Mouse (Mus musculus) urinary bladder, postnatal 14 days (tissue): ENCODE results near the gene Izumo4.

Experiments
- DNase-seq: peaks from one replicate; pipeline ENCODE4 v3.0.0; 2021; ENCODE audit warnings: low spot score

Izumo4 gene

DNA sequence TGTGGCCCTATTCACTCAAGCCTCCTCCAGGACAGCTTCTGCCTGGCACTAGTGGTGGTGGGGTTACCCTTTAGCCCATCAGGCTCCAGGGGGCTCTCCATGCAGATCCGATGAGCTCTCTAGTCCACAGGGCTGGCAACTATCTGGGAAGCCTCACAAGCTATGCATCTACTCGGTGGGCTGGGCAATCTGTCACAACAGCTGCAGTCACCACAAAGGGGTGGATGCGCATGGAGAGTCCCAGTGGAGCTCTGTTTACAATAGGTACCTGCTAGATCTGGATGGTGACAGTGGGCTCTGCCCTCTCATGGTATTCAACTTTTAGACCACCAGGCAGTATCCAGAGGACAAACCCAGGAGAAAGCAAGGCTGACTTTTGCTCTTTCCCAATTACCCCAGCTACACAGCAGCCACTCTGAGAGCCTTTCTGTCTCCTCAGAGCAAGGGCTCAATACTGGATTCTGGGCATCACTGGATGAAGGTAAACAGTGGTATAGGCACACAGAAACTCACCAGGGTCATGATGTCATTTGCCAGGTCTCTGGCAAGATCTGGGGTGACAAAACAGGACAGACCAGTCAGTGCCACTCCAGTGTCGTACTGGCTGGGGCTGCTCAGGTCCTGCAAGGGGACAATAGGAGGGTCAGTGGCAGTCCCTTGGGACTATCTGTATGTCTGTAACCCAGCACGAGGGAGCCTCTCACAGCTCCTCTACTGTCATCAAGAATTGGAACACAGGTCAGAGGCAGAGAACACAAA lies 25.6 kb downstream of the Izumo4 start:
- no peak for DNase-seq

DNA sequence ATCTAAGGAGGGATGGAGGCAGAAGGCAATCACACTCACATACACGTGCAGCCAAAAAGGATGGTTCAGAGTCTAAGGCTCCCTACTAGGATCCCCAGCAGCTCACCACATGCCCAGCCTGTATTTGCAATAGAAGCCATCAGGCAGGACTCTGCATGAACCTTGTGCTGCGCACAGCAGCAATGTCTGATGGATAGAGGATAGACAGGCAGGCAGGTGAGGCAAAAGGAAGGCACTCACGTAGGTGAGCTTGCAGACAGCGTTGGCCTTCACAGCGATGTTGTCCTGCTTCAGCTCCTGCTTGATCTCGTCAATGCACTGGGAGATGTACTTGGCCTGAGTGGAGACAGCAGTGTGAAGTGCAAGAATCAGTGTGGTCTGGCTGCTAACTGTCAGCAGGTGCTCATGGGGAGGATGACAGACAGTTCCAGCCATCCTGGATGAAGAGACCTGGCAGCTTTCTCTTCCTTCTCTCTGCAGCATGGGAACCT lies 30.7 kb downstream of the Izumo4 start:
- no peak for DNase-seq

DNA sequence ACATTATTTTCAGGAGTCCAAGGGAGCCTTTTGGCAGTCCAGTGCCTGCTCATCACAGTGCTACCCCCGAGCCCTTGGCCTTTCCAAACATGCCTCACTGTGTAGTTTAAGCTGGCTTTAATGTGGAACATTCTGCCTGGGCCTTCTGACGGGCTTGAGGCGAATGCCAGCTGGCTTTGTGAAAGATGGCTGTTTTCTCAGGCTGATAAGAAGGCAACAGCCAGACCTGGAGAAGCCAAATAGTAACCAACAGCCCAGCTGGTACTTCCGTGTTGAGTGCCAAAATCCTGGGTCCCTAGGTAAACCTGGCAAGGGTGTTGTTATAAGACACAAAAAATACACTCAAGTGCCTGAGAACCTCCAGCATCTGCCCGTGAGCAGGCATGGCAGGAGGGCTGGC lies 34.7 kb downstream of the Izumo4 start:
- no peak for DNase-seq

DNA sequence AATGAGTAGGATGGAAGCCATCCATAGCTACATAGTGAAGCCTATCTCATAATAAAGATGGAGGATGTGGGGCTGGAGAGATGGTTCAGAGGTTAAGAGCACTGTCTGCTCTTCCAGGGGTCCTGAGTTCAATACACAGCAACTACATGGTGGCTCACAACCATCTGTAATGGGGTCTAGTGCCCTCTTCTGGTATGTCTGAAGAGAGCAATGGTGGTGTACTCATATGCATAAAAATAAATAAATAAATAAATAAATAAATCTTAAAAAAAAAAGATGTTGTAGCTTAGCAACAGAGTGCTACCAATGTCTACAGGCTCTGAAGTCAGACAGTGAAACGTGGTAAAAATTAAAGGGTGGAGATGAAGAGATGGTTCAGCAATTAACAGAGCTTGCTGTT lies 36.7 kb downstream of the Izumo4 start:
- DNase-seq: no peak

DNA sequence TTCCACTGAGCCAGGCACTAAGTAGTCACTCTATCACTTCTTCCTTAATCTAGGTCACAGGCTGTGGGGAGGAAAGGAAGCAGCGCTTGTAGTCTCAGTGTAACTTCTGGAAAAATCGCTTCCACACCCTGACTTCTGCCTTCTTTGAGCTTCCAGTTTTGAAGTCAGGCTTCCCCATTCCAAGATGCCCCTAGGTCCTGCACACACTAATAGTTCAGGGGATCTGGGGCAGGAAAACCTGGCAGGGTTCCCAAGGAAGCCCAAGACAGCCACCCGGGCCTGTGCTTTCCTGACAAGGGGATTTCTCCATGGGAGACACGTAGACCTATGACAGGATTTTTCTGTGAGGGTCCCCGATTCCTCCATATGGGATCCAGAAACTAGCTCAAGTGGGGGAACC lies 39.2 kb downstream of the Izumo4 start:
- DNase-seq: no peak

DNA sequence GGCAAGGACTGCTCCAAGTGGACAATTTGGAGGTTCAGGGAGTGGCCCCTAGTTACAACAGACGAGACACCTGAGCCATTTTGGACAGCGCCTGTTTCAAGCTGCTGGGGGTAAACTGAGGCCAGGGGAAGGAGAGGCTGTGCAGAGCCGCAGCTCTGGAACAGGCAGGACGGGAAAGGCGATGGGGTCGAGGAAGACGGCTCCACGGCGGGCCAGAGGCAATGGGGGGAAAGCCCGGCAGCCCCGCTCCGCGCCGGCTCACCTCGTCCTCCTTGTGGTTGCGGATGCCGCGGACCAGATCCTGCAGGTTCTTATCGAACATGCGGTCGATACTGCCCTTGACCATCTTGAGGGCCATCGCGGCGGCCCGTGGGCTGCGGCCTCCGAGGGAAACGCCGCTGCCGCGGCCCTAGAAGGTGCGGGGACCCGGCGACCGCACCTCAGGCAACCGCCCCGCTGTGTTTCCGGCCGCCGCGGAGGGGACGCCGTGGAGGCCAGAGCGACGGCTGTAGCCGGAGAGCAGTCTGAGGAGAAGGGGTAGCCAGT lies 39.7 kb downstream of the Izumo4 start:
- no peak for DNase-seq

DNA sequence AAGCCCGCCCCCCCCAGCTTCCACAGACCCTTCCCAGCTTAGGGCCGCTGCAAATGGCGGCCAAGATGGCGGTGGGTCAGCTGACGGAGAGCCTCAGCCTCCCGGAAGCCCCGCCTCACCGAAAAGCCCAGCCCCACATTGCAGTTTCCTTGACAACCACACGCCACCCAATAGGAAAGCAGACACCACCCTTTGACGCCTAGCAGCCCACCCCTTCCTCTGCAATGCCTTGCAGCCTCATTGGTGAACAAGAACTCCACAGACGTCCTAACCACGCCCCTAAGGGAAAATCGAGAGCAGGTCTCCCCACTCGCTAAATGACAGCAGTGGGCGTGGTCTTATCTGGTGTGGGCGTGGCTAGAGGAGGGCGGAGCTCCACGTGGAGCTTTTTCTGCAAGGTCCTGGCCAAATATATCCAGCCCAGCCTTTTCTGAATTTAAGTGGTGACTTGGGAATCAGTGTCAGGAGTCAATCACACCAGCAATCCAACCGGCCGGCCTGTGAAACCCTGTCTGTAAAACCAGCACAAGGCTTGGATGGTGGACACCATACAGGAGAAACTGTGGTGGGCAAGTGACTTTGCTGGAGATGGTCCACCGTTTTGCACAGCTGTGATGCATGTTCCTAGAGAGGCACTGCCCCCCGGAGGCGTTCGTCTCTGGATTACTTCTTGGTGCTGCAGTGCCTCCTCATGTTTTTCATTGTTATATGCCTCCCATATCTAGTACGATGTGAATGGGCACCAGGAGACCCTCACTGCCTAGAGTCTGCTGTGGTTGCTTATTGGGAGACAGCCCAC lies 40.4 kb downstream of the Izumo4 start, which contains the start of gene Ap3d1:
Ap3d1 (minus strand) TSS at position 85 of the 799 bp plus-strand sequence.
- peak; percentile 98 for DNase-seq

DNA sequence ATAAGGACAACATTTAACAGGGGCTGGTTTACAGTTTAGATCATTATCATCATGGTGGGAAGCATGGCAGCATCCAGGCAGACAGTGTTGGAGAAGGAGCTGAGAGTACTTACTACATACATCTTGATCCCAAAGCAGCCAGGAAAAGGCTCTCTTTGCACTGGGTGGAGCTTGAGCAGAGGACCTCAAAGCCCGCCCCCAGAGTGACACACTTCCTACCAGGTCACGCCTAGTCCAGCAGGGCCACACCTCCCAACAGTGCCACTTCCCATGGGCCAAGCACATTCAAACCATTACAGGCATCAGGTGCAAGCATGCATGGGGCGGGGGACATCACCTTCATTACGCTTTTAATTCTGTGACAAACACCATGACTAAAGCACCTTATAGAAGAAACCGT lies 42.3 kb downstream of the Izumo4 start:
- peak; percentile 63 for DNase-seq

DNA sequence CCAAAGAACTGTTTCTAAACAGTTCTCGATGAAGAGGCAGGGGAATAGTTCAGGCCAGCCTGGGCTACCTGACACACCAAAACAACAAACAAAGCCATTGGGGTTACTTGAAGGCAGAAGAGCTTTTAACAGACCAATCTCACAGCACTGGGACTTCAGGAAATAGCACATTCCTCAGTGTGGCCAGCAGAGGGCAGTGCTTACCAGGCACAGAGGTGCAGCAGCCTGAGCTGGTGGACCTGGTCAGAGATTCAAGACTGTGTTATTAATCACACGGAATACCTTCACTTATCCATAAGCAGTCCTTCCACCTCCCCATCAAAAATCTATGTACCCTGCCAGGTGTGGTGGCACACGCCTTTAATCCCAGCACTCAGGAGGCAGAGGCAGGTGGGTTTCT lies 45.4 kb downstream of the Izumo4 start:
- peak; percentile 79 for DNase-seq

DNA sequence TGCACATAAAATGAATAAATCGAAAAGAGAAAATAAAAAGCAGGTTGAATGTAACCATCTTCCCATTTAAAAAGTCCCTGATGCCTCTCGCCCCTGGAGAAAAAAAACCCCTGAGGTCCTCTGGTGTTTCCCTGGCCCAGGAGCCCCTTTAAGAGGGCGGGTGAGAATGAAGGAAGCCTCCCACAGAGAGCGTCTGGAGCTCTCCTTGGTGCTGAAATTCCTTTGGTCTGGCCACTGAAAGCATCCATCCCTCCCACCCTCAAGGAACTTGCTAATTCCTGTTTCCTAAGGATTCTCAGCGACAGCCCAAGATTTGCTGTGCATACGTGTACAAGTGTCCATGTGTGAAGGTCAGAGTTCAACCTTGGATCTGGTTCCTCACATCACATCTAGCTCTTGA lies 46.6 kb downstream of the Izumo4 start:
- peak; percentile 70 for DNase-seq

DNA sequence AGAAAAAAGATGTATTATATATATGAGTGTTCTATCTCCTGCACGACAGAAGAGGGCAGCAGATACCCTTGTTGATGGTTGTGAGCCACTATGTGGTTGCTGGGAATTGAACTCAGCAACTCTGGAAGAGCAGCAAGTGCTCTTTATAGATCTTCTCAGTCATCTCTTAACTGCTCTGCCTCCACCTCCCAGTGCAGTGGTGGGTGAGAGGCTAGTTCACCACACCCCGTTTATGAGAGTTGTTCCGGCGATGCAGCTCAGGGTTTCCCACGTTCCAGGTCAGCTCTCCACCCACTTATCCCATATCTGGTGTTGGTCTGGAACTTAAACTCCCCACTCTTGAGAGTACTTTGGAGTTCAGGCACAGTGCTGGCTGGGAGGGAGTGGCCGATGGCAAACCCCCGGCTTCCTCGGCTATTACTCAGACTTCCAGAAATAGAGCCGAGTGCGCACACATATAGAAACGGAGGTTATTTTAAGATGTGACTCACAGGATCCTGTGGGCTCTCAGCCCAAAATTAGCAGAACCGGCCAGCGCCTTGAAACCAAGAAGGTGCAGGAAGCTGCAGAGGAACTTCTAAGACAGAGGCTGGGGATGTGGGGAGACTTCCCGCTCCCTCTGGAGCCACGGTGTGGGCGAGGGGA lies 49.3 kb downstream of the Izumo4 start:
- peak; percentile 73 for DNase-seq

DNA sequence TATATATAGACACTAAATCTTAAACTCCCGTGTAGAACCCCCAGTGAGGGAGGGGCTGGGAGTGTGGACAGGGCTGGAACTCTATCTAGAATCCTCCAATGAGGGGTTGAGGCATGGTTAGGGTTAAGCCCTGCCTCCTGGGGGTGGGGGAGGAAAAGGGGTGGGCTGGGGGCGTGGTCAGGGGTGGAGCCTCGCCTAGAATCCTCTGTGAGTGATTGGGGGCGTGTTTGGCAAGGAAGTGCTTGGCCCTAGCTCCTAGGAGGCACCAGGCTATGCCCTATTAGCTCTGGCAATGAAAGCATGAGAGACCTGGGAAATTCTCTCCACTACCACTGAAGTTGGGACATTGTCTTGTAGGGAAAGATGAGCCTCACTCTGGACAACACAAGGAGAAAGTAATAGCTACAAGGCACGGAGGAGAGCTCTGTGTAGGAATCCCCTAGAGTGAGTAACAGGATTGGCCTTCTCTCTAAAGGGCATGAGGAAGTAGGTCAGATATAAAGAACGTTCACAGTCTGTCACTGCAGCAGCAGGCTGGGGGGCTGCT lies 50.2 kb downstream of the Izumo4 start:
- DNase-seq: peak; percentile 83

DNA sequence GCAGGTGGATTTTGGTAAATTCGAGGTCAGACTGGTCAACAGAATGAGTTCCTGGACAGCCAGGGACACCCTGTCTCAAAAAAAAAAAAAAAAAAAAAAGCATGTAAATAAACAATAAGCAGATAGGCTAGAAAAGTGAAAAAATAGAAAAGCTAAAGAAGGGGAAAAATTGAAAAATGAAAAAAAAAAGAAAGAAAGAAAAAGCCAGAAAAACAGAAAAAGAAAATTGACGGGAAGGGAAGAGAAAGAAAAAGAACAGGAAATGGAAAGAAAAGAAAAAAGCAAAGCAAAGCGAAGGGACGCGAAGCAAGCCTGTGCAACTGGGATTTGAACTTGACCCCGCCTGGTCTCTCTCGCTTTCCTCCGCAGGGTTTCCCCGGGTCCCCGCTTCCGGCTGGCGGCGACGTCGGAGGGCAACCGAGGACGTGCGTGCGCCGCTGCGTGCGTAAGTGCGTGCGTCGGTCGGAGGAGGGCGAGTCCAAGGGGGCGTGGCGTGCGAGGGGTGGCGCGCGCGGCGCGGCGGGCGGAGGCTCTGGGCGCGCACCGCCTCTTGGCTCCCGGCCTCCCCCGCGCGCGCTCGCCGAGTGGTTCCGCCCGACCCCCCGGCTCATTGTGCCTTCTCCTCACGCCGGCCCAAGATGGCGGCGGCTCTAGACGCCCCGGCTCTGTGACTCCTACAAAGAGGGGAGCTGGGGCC lies 52.8 kb downstream of the Izumo4 start, which contains the start of gene Dot1l:
Dot1l (plus strand) TSS at position 613 of the 697 bp plus-strand sequence.
- peak; percentile 98 for DNase-seq
